Mouse (Mus musculus) neural tube, embryonic 15.5 days (tissue): ENCODE measurements around the gene Slc25a45. TPM values are rescaled to one million over a fixed set of nuclear protein-coding genes. Genes with fewer than 3 reads are reported as not detected.

Experiments
- ATAC-seq: fragments of 200-750 bp; cut with Nextera tagmentation; 2 replicates; pipeline ENCODE4 v1.8.0; 2017; ENCODE audit warnings: mild to moderate bottlenecking, moderate TSS enrichment, moderate library complexity; ENCODE audit not compliant: low FRiP score
- H3K27ac ChIP-seq: fragments of 300-500 bp; sonication (generic); replicated peaks from 2 replicates; pipeline ENCODE4 v1.5.1; 2015; ENCODE audit warnings: mild to moderate bottlenecking, inconsistent platforms
- H3K27me3 ChIP-seq: fragments of 300-500 bp; sonication (generic); replicated peaks from 2 replicates; pipeline ENCODE4 v1.6.1; 2015; ENCODE audit warnings: inconsistent platforms
- H3K36me3 ChIP-seq: fragments of 300-500 bp; sonication (generic); 2 replicates; pipeline ENCODE4 v1.6.1; 2015; ENCODE audit warnings: inconsistent platforms
- H3K4me1 ChIP-seq: fragments of 300-500 bp; sonication (generic); 2 replicates; pipeline ENCODE4 v1.6.1; 2015; ENCODE audit warnings: inconsistent platforms
- H3K4me2 ChIP-seq: fragments of 300-500 bp; sonication (generic); 2 replicates; pipeline ENCODE4 v1.6.1; 2015; ENCODE audit warnings: inconsistent platforms, mild to moderate bottlenecking, moderate library complexity
- H3K4me3 ChIP-seq: fragments of 300-500 bp; sonication (generic); replicated peaks from 2 replicates; pipeline ENCODE4 v1.5.1; 2015; ENCODE audit warnings: mild to moderate bottlenecking, inconsistent platforms
- H3K9ac ChIP-seq: fragments of 300-500 bp; sonication (generic); replicated peaks from 2 replicates; pipeline ENCODE4 v1.6.1; 2015; ENCODE audit warnings: mild to moderate bottlenecking, inconsistent platforms
- H3K9me3 ChIP-seq: fragments of 300-500 bp; sonication (generic); replicated peaks from 2 replicates; pipeline ENCODE4 v1.6.1; 2016; ENCODE audit warnings: inconsistent platforms
- WGBS: fragments of 180-500 bp; shearing (Covaris S2); methylation state at CpG from one replicate; pipeline ENCODE4 v1.1.7; 2015; ENCODE audit warnings: mixed read lengths; 5-methylcytosine and 5-hydroxymethylcytosine counted together
- polyA plus RNA-seq: library from polyadenylated mRNA; unstranded; fragments of >200 nt; fragmentation: Nextera tagmentation; extraction: Ambion mirVana; gene quantifications from 2 replicates; pipeline ENCODE4 v1.2.1, GENCODE M21; 2015

Slc25a45 gene
- polyA plus RNA-seq, 1 experiment from 2014 or later, result 2.0 TPM

- peaks cover 62% of the 10 kb centered on the region for H3K4me1 ChIP-seq
- H3K27me3 ChIP-seq, result no peaks in the 10 kb centered on the region
- H3K9me3 ChIP-seq, result no peaks in the 10 kb centered on the region
- peak overlapping the region; percentile 98 for H3K27ac ChIP-seq
- no peak overlapping the region for H3K4me3 ChIP-seq
- ATAC-seq, result no peak
- H3K36me3 ChIP-seq, result peaks cover 10% of the 10 kb centered on the region; the same call in 1 of the 2 replicates
- peak overlapping the region; percentile 73 for H3K4me2 ChIP-seq
- 38% methylated on average over 13 of the region's 13 CpGs for WGBS
- H3K9ac ChIP-seq, result no peak overlapping the region; the same call in 1 of the 2 replicates
Measured at GRCm38 (mm10) chr19:5848826-5849672, 28.6 kb upstream of the Slc25a45 start.

- Histone ChIP-seq H3K27me3 (no peaks in the 10 kb centered on the region), H3K27ac (peak overlapping the region; percentile 23; the same call in 1 of the 2 replicates), H3K9ac (no peak overlapping the region), H3K4me2 (peak overlapping the region; percentile 26), H3K4me1 (peaks cover 52% of the 10 kb centered on the region), H3K9me3 (no peaks in the 10 kb centered on the region), H3K4me3 (no peak overlapping the region), H3K36me3 (peaks cover 12% of the 10 kb centered on the region; the same call in 1 of the 2 replicates)
- no peak for ATAC-seq
- WGBS, result 33% methylated on average over 11 of the region's 11 CpGs
Measured at GRCm38 (mm10) chr19:5849843-5850527, 27.6 kb upstream of the Slc25a45 start.

- ATAC-seq, result no peak
- H3K4me2 ChIP-seq, result no peak overlapping the region
- H3K27ac ChIP-seq, result no peak overlapping the region
- whole genome bisulfite sequencing, result 82% methylated on average over 3 of the region's 3 CpGs
- H3K27me3 ChIP-seq, result no peaks in the 10 kb centered on the region
- no peaks in the 10 kb centered on the region for H3K9me3 ChIP-seq
- H3K4me3 ChIP-seq, result no peak overlapping the region
- peaks cover 17% of the 10 kb centered on the region for H3K36me3 ChIP-seq
- H3K9ac ChIP-seq, result no peak overlapping the region
- peaks cover 46% of the 10 kb centered on the region for H3K4me1 ChIP-seq
Measured at GRCm38 (mm10) chr19:5850860-5851259, 26.7 kb upstream of the Slc25a45 start.

GRCm38 (mm10) chr19:5851481-5851971 lies 26.1 kb upstream of the Slc25a45 start:
- Histone ChIP-seq H3K9ac (no peak overlapping the region), H3K4me3 (no peak overlapping the region), H3K36me3 (peaks cover 20% of the 10 kb centered on the region), H3K9me3 (no peaks in the 10 kb centered on the region), H3K4me1 (peaks cover 41% of the 10 kb centered on the region), H3K27ac (no peak overlapping the region), H3K27me3 (no peaks in the 10 kb centered on the region), H3K4me2 (no peak overlapping the region)
- 78% methylated on average over 5 of the region's 5 CpGs for WGBS
- no peak for ATAC-seq

- Histone ChIP-seq H3K27ac (no peak overlapping the region), H3K36me3 (peaks cover 21% of the 10 kb centered on the region), H3K9ac (no peak overlapping the region), H3K4me1 (peaks cover 34% of the 10 kb centered on the region), H3K4me3 (no peak overlapping the region), H3K9me3 (no peaks in the 10 kb centered on the region), H3K27me3 (no peaks in the 10 kb centered on the region), H3K4me2 (no peak overlapping the region)
- ATAC-seq, result no peak
- WGBS, result 91% methylated on average over 12 of the region's 12 CpGs
Measured at GRCm38 (mm10) chr19:5852035-5852722, 25.4 kb upstream of the Slc25a45 start.

GRCm38 (mm10) chr19:5856604-5857003 lies 21.0 kb upstream of the Slc25a45 start:
- no peak overlapping the region for H3K9ac ChIP-seq

GRCm38 (mm10) chr19:5862335-5863085 lies 15.1 kb upstream of the Slc25a45 start:
- no peak for ATAC-seq
- Histone ChIP-seq H3K27ac (no peak overlapping the region), H3K9ac (no peak overlapping the region), H3K9me3 (no peaks in the 10 kb centered on the region), H3K4me3 (no peak overlapping the region), H3K4me2 (no peak overlapping the region), H3K27me3 (no peaks in the 10 kb centered on the region), H3K36me3 (peaks cover 70% of the 10 kb centered on the region), H3K4me1 (no peaks in the 10 kb centered on the region)
- WGBS, result 96% methylated on average over 14 of the region's 14 CpGs

More at GRCm38 (mm10) chr19:5856604-5857003, 21.0 kb upstream of the Slc25a45 start:
- no peak overlapping the region for H3K4me2 ChIP-seq
- no peak overlapping the region for H3K27ac ChIP-seq
- ATAC-seq, result no peak
- no peaks in the 10 kb centered on the region for H3K27me3 ChIP-seq
- H3K4me1 ChIP-seq, result no peaks in the 10 kb centered on the region
- WGBS, result 79% methylated on average over 9 of the region's 9 CpGs
- no peaks in the 10 kb centered on the region for H3K9me3 ChIP-seq
- H3K36me3 ChIP-seq, result peaks cover 48% of the 10 kb centered on the region
- no peak overlapping the region for H3K4me3 ChIP-seq

GRCm38 (mm10) chr19:5863776-5864175 lies 13.8 kb upstream of the Slc25a45 start:
- WGBS, result 96% methylated on average over 5 of the region's 5 CpGs
- H3K9ac ChIP-seq, result no peak overlapping the region

GRCm38 (mm10) chr19:5864710-5865398 lies 12.8 kb upstream of the Slc25a45 start:
- no peak overlapping the region for H3K4me3 ChIP-seq
- no peak overlapping the region for H3K4me2 ChIP-seq
- peaks cover 62% of the 10 kb centered on the region for H3K36me3 ChIP-seq
- H3K27ac ChIP-seq, result no peak overlapping the region
- no peaks in the 10 kb centered on the region for H3K9me3 ChIP-seq
- no peaks in the 10 kb centered on the region for H3K4me1 ChIP-seq
- no peak for ATAC-seq
- H3K27me3 ChIP-seq, result no peaks in the 10 kb centered on the region
- 93% methylated on average over 20 of the region's 20 CpGs for WGBS
- no peak overlapping the region for H3K9ac ChIP-seq

More at GRCm38 (mm10) chr19:5863776-5864175, 13.8 kb upstream of the Slc25a45 start:
- Histone ChIP-seq H3K9me3 (no peaks in the 10 kb centered on the region), H3K4me3 (no peak overlapping the region), H3K27me3 (no peaks in the 10 kb centered on the region), H3K4me1 (no peaks in the 10 kb centered on the region), H3K4me2 (no peak overlapping the region), H3K36me3 (peaks cover 65% of the 10 kb centered on the region), H3K27ac (no peak overlapping the region)
- no peak for ATAC-seq

GRCm38 (mm10) chr19:5868096-5868495 lies 9.5 kb upstream of the Slc25a45 start:
- WGBS, result 91% methylated on average over 6 of the region's 6 CpGs
- peaks cover 38% of the 10 kb centered on the region for H3K36me3 ChIP-seq
- H3K9me3 ChIP-seq, result no peaks in the 10 kb centered on the region
- H3K27me3 ChIP-seq, result no peaks in the 10 kb centered on the region
- H3K4me1 ChIP-seq, result peaks cover 15% of the 10 kb centered on the region; the same call in 1 of the 2 replicates
- no peak overlapping the region for H3K9ac ChIP-seq
- no peak overlapping the region for H3K27ac ChIP-seq
- no peak overlapping the region for H3K4me2 ChIP-seq
- H3K4me3 ChIP-seq, result no peak overlapping the region
- ATAC-seq, result no peak
